Mouse (Mus musculus) G1E (cell line): Measurements from ENCODE around the gene Lrmda. TPM values are rescaled to one million over a fixed set of nuclear protein-coding genes. Genes with fewer than 3 reads are reported as not detected.

Experiments
- ATAC-seq: 2 replicates; pipeline ENCODE4 v1.8.0; 2016; ENCODE audit warnings: mild to moderate bottlenecking; ENCODE audit not compliant: insufficient number of reproducible peaks, poor library complexity, low FRiP score, severe bottlenecking; ENCODE audit errors: extremely low read depth
- DNase-seq: peaks from one replicate; pipeline ENCODE4 v3.0.0; 2012; ENCODE audit warnings: low spot score
- H3K27me3 ChIP-seq: 2 replicates; pipeline ENCODE4 v1.6.1; 2012; ENCODE audit warnings: mild to moderate bottlenecking, low read length, inconsistent platforms; ENCODE audit not compliant: insufficient read depth
- H3K36me3 ChIP-seq: replicated peaks from 2 replicates; pipeline ENCODE3; 2012; ENCODE audit warnings: mild to moderate bottlenecking, inconsistent platforms
- H3K4me1 ChIP-seq: 2 replicates; pipeline ENCODE4 v1.6.1; 2012; ENCODE audit warnings: low read depth, low read length, inconsistent platforms, mixed read lengths; ENCODE audit not compliant: insufficient read depth
- H3K4me3 ChIP-seq: 2 replicates; pipeline ENCODE4 v1.5.1; 2012; ENCODE audit warnings: low read depth, mild to moderate bottlenecking, inconsistent platforms, low read length, moderate library complexity, mixed read lengths
- H3K9me3 ChIP-seq: replicated peaks from 2 replicates; pipeline ENCODE4 v1.6.1; 2012; ENCODE audit warnings: inconsistent platforms
- CTCF ChIP-seq: IDR thresholded peaks from 2 replicates; pipeline ENCODE4 v1.5.1; 2012; ENCODE audit warnings: low read depth, low read length, inconsistent platforms, mixed read lengths
- GATA1 ChIP-seq: IDR thresholded peaks from 2 replicates; pipeline ENCODE4 v1.6.1; 2012; ENCODE audit warnings: borderline replicate concordance, low read length, inconsistent platforms, mixed read lengths
- GATA2 ChIP-seq: IDR thresholded peaks from 2 replicates; pipeline ENCODE4 v1.6.1; 2012; ENCODE audit warnings: low read depth, low read length, inconsistent platforms, borderline replicate concordance
- POLR2AphosphoS5 ChIP-seq: IDR thresholded peaks from 2 replicates; pipeline ENCODE4 v1.6.1; 2012; ENCODE audit warnings: low read depth, low read length, inconsistent platforms; ENCODE audit not compliant: insufficient replicate concordance
- TAL1 ChIP-seq: conservative IDR thresholded peaks from 2 replicates; pipeline ENCODE4 v1.6.1; 2012; ENCODE audit warnings: low read depth, low read length, inconsistent platforms, mixed read lengths
- polyA plus RNA-seq: library from polyadenylated mRNA; stranded (reverse); fragments of >175 nt; gene quantifications from 2 replicates; pipeline ENCODE4 v1.2.3, GENCODE M21; 2012
- total RNA-seq, 2 experiments: library from RNA; stranded (forward) in 1 of 2; stranded (reverse) in 1 of 2; fragments of 200-1000 nt in 1 of 2; fragments of >200 nt in 1 of 2; fragmentation: Nextera tagmentation in 1 of 2; gene quantifications; 2 replicates each; pipeline ENCODE4 v1.2.3; 2014 to 2017

The Lrmda gene
- total and polyA plus RNA-seq, 3 experiments, result not detected

- Histone ChIP-seq H3K4me3 (no peak overlapping the region), H3K27me3 (no peaks in the 10 kb centered on the region), H3K9me3 (no peaks in the 10 kb centered on the region), H3K4me1 (no peaks in the 10 kb centered on the region), H3K36me3 (no peaks in the 10 kb centered on the region)
- ATAC-seq (no peak), DNase-seq (no peak)
- TF ChIP-seq GATA1 (no peak), GATA2 (no peak), TAL1 (no peak), POLR2AphosphoS5 (no peak), CTCF (no peak)
Observed at GRCm38 (mm10) chr14:22113463-22114361, 94.2 kb downstream of the Lrmda start.

- no peaks in the 10 kb centered on the region for H3K9me3 ChIP-seq
- DNase-seq (no peak), ATAC-seq (no peak)
- H3K36me3 ChIP-seq, result no peaks in the 10 kb centered on the region
- H3K27me3 ChIP-seq, result no peaks in the 10 kb centered on the region
- TF ChIP-seq CTCF, result no peak
- no peak for TF ChIP-seq TAL1
- TF ChIP-seq POLR2AphosphoS5, result no peak
- H3K4me1 ChIP-seq, result no peaks in the 10 kb centered on the region
- no peak overlapping the region for H3K4me3 ChIP-seq
Observed at GRCm38 (mm10) chr14:22114651-22115351, 95.3 kb downstream of the Lrmda start.

- Histone ChIP-seq H3K36me3 (no peaks in the 10 kb centered on the region), H3K4me3 (no peak overlapping the region), H3K27me3 (no peaks in the 10 kb centered on the region), H3K4me1 (no peaks in the 10 kb centered on the region), H3K9me3 (no peaks in the 10 kb centered on the region)
- DNase-seq (no peak), ATAC-seq (no peak)
- TF ChIP-seq GATA2 (no peak), TAL1 (no peak), POLR2AphosphoS5 (no peak), CTCF (no peak), GATA1 (no peak)
Observed at GRCm38 (mm10) chr14:22118096-22118495, 98.6 kb downstream of the Lrmda start.

GRCm38 (mm10) chr14:22118512-22118911 lies 99.0 kb downstream of the Lrmda start:
- H3K4me3 ChIP-seq, result no peak overlapping the region
- no peak for ATAC-seq
- no peaks in the 10 kb centered on the region for H3K9me3 ChIP-seq
- no peaks in the 10 kb centered on the region for H3K4me1 ChIP-seq
- no peak for DNase-seq
- H3K27me3 ChIP-seq, result no peaks in the 10 kb centered on the region
- no peaks in the 10 kb centered on the region for H3K36me3 ChIP-seq
- no peak for TF ChIP-seq POLR2AphosphoS5
- TF ChIP-seq GATA2, result no peak
- TF ChIP-seq GATA1, result no peak
- TF ChIP-seq CTCF, result no peak
- no peak for TF ChIP-seq TAL1

GRCm38 (mm10) chr14:22126276-22126675 lies 106.8 kb downstream of the Lrmda start:
- no peak overlapping the region for H3K4me3 ChIP-seq
- no peaks in the 10 kb centered on the region for H3K36me3 ChIP-seq
- ATAC-seq (no peak), DNase-seq (no peak)
- no peaks in the 10 kb centered on the region for H3K27me3 ChIP-seq
- H3K9me3 ChIP-seq, result no peaks in the 10 kb centered on the region
- H3K4me1 ChIP-seq, result no peaks in the 10 kb centered on the region
- TF ChIP-seq TAL1 (no peak), GATA1 (no peak), CTCF (no peak), GATA2 (no peak), POLR2AphosphoS5 (no peak)

- ATAC-seq (no peak), DNase-seq (no peak)
- Histone ChIP-seq H3K9me3 (no peaks in the 10 kb centered on the region), H3K27me3 (no peaks in the 10 kb centered on the region), H3K36me3 (no peaks in the 10 kb centered on the region), H3K4me1 (no peaks in the 10 kb centered on the region), H3K4me3 (no peak overlapping the region)
- TF ChIP-seq CTCF, result no peak
- TF ChIP-seq GATA2, result no peak
- no peak for TF ChIP-seq TAL1
- no peak for TF ChIP-seq POLR2AphosphoS5
- TF ChIP-seq GATA1, result no peak
Observed at GRCm38 (mm10) chr14:22126859-22127258, 107.3 kb downstream of the Lrmda start.
